Mouse (Mus musculus) naive thymus-derived CD4-positive, alpha-beta T cell, adult 2 months (primary cell): Measurements from ENCODE around the gene Usp9x.

Source experiments
- DNase-seq: peaks from one replicate; pipeline ENCODE4 v3.0.0-alpha.2; 2011; ENCODE audit warnings: low read depth

Gene Usp9x

GRCm38 (mm10) chrX:13085621-13086020 lies 14.3 kb downstream of the Usp9x start:
- no peak for DNase-seq

- no peak for DNase-seq
Observed at GRCm38 (mm10) chrX:13096985-13097384, 25.7 kb downstream of the Usp9x start.

GRCm38 (mm10) chrX:13206514-13206913 lies 135.2 kb downstream of the Usp9x start:
- DNase-seq: no peak

- peak; percentile 93 for DNase-seq
Observed at GRCm38 (mm10) chrX:13207512-13208341, 136.4 kb downstream of the Usp9x start.

- DNase-seq: no peak
Observed at GRCm38 (mm10) chrX:13208404-13208803, 137.1 kb downstream of the Usp9x start.

GRCm38 (mm10) chrX:13214275-13214674 lies 143.0 kb downstream of the Usp9x start:
- DNase-seq: peak; percentile 37
